Mouse (Mus musculus) limb, embryonic 13.5 days (tissue): ENCODE measurements at regions not wholly inside any gene's neighbourhood (a gene's known extent, or its start where the extent isn't known, plus 50 kb on each side); places are given as distances from the start of the nearest gene placed in this dataset.

Experiments used
- ATAC-seq: fragments of 200-750 bp; cut with Nextera tagmentation; 2 replicates; pipeline ENCODE4 v1.8.0; 2017; ENCODE audit warnings: low read depth, moderate number of reproducible peaks, moderate TSS enrichment; ENCODE audit not compliant: low FRiP score
- H3K27ac ChIP-seq: fragments of 300-500 bp; sonication (generic); 2 replicates; pipeline ENCODE4 v1.5.1; 2015; ENCODE audit warnings: inconsistent platforms, mild to moderate bottlenecking, moderate library complexity
- H3K27me3 ChIP-seq: fragments of 300-500 bp; sonication (generic); 2 replicates; pipeline ENCODE4 v1.6.1; 2015; ENCODE audit warnings: mild to moderate bottlenecking, inconsistent platforms
- H3K36me3 ChIP-seq: fragments of 300-500 bp; sonication (generic); 2 replicates; pipeline ENCODE4 v1.6.1; 2015; ENCODE audit warnings: inconsistent platforms, mild to moderate bottlenecking, moderate library complexity
- H3K4me1 ChIP-seq: fragments of 300-500 bp; sonication (generic); 2 replicates; pipeline ENCODE4 v1.6.1; 2015; ENCODE audit warnings: inconsistent platforms
- H3K4me2 ChIP-seq: fragments of 300-500 bp; sonication (generic); replicated peaks from 2 replicates; pipeline ENCODE4 v1.6.1; 2015; ENCODE audit warnings: inconsistent platforms, mild to moderate bottlenecking, moderate library complexity
- H3K4me3 ChIP-seq: fragments of 300-500 bp; sonication (generic); 2 replicates; pipeline ENCODE4 v1.5.1; 2015; ENCODE audit warnings: moderate library complexity, mild to moderate bottlenecking, inconsistent platforms
- H3K9ac ChIP-seq: fragments of 300-500 bp; sonication (generic); 2 replicates; pipeline ENCODE4 v1.6.1; 2015; ENCODE audit warnings: mild to moderate bottlenecking, inconsistent platforms
- H3K9me3 ChIP-seq: fragments of 300-500 bp; sonication (generic); 2 replicates; pipeline ENCODE4 v1.6.1; 2016; ENCODE audit warnings: inconsistent platforms
- WGBS: fragments of 180-500 bp; shearing (Covaris S2); methylation state at CpG from one replicate; pipeline ENCODE4 v1.1.7; 2015; 5-methylcytosine and 5-hydroxymethylcytosine counted together

DNA sequence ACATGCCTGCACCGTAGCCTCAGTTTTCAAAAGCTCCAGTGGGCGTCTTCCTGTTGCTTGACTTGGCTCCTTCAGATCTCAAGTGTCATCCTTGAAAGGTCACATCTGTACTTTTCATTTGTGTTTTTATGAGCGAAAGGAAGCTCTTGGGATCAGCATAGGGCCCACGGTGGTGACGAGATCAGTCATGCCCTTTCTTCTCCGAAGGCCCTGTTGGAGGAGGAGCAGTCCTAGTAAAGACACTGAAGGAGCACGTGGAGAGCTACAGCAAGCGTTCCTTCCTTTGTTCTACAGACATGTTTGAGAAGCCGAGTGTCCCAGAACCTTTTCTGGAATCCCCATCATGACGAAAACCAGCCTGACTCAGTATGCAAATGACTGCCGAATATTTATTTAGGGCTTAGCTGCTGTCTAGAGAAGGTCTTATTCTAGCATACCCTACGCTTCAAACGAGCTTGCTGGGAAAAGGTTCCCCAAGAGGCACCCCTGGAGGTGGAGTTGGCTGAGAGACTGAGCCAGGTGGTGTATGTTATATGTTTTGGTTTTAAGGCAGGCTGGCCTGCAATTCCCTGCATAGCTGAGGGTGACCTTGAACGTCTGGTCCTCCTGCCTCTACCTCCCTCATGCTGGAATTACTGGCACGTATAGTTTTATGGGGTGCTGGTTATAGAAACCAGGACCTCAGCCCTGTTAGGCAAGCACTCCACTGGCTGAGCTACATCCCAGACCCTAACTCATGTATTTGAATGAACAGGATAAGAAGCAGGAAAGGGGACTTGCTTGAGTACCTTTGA is 285.1 kb upstream of the Cdh5 start:
- Histone ChIP-seq H3K9me3 (no peaks in the 10 kb centered on the region), H3K4me1 (peaks cover 57% of the 10 kb centered on the region), H3K4me3 (no peak overlapping the region), H3K27me3 (no peaks in the 10 kb centered on the region), H3K27ac (peak overlapping the region; percentile 93), H3K4me2 (no peak overlapping the region), H3K9ac (no peak overlapping the region), H3K36me3 (no peaks in the 10 kb centered on the region)
- ATAC-seq: peak; percentile 82
- WGBS: 45% methylated on average over 15 of the region's 15 CpGs

- no peaks in the 10 kb centered on the region for H3K27me3 ChIP-seq
- H3K36me3 ChIP-seq: no peaks in the 10 kb centered on the region
- no peak overlapping the region for H3K9ac ChIP-seq
- peaks cover 21% of the 10 kb centered on the region for H3K4me1 ChIP-seq
- H3K4me2 ChIP-seq: no peak overlapping the region
- WGBS: 67% methylated on average over 7 of the region's 7 CpGs
- H3K4me3 ChIP-seq: no peak overlapping the region
- H3K9me3 ChIP-seq: no peaks in the 10 kb centered on the region
- H3K27ac ChIP-seq: no peak overlapping the region
- no peak for ATAC-seq
These were observed 277.9 kb upstream of the Cdh5 start for GRCm38 (mm10) chr8:103823541-103823940.

- Histone ChIP-seq H3K4me2 (no peak overlapping the region), H3K36me3 (no peaks in the 10 kb centered on the region), H3K4me1 (peaks cover 21% of the 10 kb centered on the region), H3K9ac (no peak overlapping the region), H3K27ac (peak overlapping the region; percentile 52; the same call in 1 of the 2 replicates), H3K4me3 (no peak overlapping the region), H3K9me3 (no peaks in the 10 kb centered on the region), H3K27me3 (no peaks in the 10 kb centered on the region)
- WGBS: 29% methylated on average over 1 of the region's 1 CpGs
- peak; percentile 45; the same call in 1 of the 2 replicates for ATAC-seq
These were observed 276.7 kb upstream of the Cdh5 start for GRCm38 (mm10) chr8:103824747-103825146.

GRCm38 (mm10) chr8:103825289-103825688 is 276.1 kb upstream of the Cdh5 start:
- H3K27ac ChIP-seq: peak overlapping the region; percentile 52; the same call in 1 of the 2 replicates
- H3K4me1 ChIP-seq: peaks cover 21% of the 10 kb centered on the region
- H3K4me2 ChIP-seq: no peak overlapping the region
- 31% methylated on average over 3 of the region's 3 CpGs for WGBS
- H3K9me3 ChIP-seq: no peaks in the 10 kb centered on the region
- H3K9ac ChIP-seq: no peak overlapping the region
- H3K36me3 ChIP-seq: no peaks in the 10 kb centered on the region
- ATAC-seq: peak; percentile 84
- no peaks in the 10 kb centered on the region for H3K27me3 ChIP-seq
- no peak overlapping the region for H3K4me3 ChIP-seq

- 89% methylated on average over 3 of the region's 3 CpGs for WGBS
- no peaks in the 10 kb centered on the region for H3K36me3 ChIP-seq
- ATAC-seq: no peak
- H3K4me1 ChIP-seq: peaks cover 3% of the 10 kb centered on the region
- no peak overlapping the region for H3K4me2 ChIP-seq
- no peaks in the 10 kb centered on the region for H3K27me3 ChIP-seq
- no peak overlapping the region for H3K9ac ChIP-seq
- H3K9me3 ChIP-seq: no peaks in the 10 kb centered on the region
- H3K4me3 ChIP-seq: no peak overlapping the region
- no peak overlapping the region for H3K27ac ChIP-seq
These were observed 271.0 kb upstream of the Cdh5 start for GRCm38 (mm10) chr8:103830416-103830815.

DNA sequence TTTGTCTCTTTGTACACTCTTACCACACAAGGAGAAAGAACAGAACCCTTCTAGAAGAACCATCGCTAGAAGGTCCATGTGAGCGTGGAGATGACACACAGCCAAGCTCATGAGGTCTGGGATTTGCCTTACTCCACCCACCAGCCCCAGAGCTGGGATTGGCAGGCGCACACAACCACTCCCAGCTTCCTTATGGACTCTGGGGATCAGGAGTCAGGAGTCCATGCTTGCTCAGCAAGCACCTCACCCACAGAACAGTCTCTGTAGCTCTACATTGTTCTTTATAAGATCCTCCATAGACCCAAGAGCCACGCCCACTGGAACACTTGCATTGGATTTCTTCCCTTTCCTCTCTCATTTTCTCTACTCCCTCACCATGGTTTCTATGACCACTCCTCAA is 261.4 kb upstream of the Cdh5 start:
- Histone ChIP-seq H3K9ac (no peak overlapping the region), H3K4me1 (no peaks in the 10 kb centered on the region), H3K4me2 (no peak overlapping the region), H3K4me3 (no peak overlapping the region), H3K36me3 (no peaks in the 10 kb centered on the region), H3K27me3 (no peaks in the 10 kb centered on the region), H3K27ac (no peak overlapping the region), H3K9me3 (no peaks in the 10 kb centered on the region)
- WGBS: 92% methylated on average over 4 of the region's 4 CpGs
- ATAC-seq: no peak

- no peaks in the 10 kb centered on the region for H3K27me3 ChIP-seq
- ATAC-seq: no peak
These were observed 255.5 kb upstream of the Cdh5 start for GRCm38 (mm10) chr8:103845964-103846363.

DNA sequence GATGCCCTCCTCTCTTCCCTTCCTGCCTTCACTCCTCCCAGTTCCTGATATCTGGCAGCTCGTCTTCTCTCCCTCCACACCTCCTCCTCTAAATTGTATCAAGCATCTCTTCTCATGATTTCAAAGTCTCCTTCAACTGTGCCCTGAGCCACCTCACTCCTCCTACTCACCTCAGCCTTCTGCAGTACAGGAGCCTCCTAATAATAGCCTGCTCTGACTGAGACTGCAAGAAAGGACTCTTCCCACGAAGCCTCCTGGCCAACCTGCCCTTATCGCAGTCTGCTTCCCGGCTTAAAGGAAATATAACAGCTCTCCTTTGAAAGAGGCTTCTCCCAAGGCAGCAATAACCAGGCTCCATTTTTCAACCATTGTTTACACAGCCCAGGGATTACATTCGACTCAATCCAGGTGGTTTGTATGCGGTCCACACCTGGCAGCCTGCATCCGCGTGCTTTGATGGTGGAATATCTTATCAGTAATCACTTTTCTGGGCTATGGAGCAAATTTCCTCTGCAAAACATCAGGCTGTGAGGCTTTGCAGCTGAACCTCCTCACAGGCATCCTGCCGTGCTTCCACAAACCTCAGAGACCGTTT is 254.9 kb upstream of the Cdh5 start:
- no peak for ATAC-seq
- 37% methylated on average over 10 of the region's 10 CpGs for WGBS
- H3K27ac ChIP-seq: no peak overlapping the region

More at GRCm38 (mm10) chr8:103845964-103846363, 255.5 kb upstream of the Cdh5 start:
- WGBS: 78% methylated on average over 1 of the region's 1 CpGs
- Histone ChIP-seq H3K4me2 (no peak overlapping the region), H3K4me1 (peaks cover 9% of the 10 kb centered on the region), H3K36me3 (no peaks in the 10 kb centered on the region), H3K9me3 (no peaks in the 10 kb centered on the region), H3K4me3 (no peak overlapping the region), H3K9ac (no peak overlapping the region), H3K27ac (no peak overlapping the region)

DNA sequence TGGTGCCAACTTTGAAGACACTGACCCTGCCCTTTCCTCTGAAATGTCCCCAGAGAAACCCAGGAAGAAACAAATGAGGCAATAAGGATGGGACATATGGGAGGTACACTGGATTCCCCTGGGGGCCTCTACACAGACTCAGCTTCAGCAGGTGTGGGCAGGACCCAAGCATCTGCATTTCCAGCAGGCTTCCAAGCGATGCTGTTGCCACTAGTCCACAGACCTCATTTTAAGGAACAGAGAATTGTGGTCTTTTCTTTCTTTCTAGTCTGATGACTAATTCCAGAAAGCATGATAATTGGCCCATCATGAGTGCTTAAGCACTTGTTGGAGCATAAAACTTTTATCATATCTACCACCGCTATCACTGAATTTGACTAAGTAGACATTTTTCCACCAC is 251.6 kb upstream of the Cdh5 start:
- no peak overlapping the region for H3K27ac ChIP-seq
- H3K4me3 ChIP-seq: no peak overlapping the region
- no peak overlapping the region for H3K4me2 ChIP-seq
- no peak overlapping the region for H3K9ac ChIP-seq
- no peak for ATAC-seq
- peaks cover 9% of the 10 kb centered on the region for H3K4me1 ChIP-seq
- H3K9me3 ChIP-seq: no peaks in the 10 kb centered on the region
- no peaks in the 10 kb centered on the region for H3K36me3 ChIP-seq
- no peaks in the 10 kb centered on the region for H3K27me3 ChIP-seq
- WGBS: 86% methylated on average over 2 of the region's 2 CpGs

More for the DNA sequence above, 254.9 kb upstream of the Cdh5 start:
- Histone ChIP-seq H3K4me2 (no peak overlapping the region), H3K36me3 (no peaks in the 10 kb centered on the region), H3K9me3 (no peaks in the 10 kb centered on the region), H3K4me3 (no peak overlapping the region), H3K27me3 (no peaks in the 10 kb centered on the region), H3K9ac (no peak overlapping the region), H3K4me1 (peaks cover 9% of the 10 kb centered on the region)

DNA sequence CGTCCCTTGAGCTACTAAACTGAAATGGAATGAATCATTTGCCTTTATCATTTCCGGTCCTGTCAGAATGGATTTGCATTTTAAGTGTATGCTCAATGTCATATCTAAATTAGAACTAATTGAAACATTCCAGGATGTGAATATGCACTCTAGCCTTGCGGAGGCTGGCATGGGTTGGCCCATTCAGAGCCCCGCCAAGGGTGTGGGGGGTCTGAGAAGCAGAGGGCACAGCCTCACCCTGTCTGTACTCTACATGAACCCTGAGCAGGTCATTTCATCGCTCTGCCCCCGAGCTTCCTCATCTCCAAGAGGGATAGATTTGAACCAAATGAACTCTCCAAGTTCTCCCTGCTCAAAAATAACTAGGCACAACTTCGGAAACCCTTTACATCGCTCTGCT is 250.1 kb upstream of the Cdh5 start:
- WGBS: 83% methylated on average over 8 of the region's 8 CpGs
- Histone ChIP-seq H3K27me3 (no peaks in the 10 kb centered on the region), H3K9ac (no peak overlapping the region), H3K4me2 (no peak overlapping the region), H3K27ac (no peak overlapping the region), H3K4me1 (peaks cover 5% of the 10 kb centered on the region), H3K4me3 (no peak overlapping the region), H3K9me3 (no peaks in the 10 kb centered on the region), H3K36me3 (no peaks in the 10 kb centered on the region)
- ATAC-seq: no peak

DNA sequence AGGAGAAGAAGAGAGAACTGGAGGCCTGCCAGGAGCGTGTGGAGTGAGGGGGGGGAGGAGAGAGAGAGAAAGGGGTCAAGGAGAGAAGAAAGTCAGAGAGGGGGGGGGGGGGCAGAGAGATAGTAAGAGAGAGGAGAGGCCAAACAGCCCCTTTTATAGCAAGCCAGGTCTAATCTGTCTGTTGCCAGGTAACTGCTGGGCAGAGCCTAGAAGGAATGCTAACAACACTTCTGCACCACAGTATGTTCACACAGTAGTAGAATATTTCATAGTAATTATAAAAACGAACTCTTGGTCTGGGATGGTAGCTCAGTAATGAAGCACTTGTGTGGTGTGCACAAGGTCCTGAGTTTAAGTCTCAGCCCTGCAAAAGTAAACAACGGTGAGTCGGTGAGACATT is 248.4 kb upstream of the Cdh5 start:
- no peak for ATAC-seq
- no peaks in the 10 kb centered on the region for H3K36me3 ChIP-seq
- H3K4me2 ChIP-seq: no peak overlapping the region
- WGBS: 83% methylated on average over 4 of the region's 4 CpGs
- no peaks in the 10 kb centered on the region for H3K9me3 ChIP-seq
- H3K4me1 ChIP-seq: no peaks in the 10 kb centered on the region
- no peak overlapping the region for H3K4me3 ChIP-seq
- no peak overlapping the region for H3K9ac ChIP-seq
- H3K27me3 ChIP-seq: no peaks in the 10 kb centered on the region
- H3K27ac ChIP-seq: no peak overlapping the region

DNA sequence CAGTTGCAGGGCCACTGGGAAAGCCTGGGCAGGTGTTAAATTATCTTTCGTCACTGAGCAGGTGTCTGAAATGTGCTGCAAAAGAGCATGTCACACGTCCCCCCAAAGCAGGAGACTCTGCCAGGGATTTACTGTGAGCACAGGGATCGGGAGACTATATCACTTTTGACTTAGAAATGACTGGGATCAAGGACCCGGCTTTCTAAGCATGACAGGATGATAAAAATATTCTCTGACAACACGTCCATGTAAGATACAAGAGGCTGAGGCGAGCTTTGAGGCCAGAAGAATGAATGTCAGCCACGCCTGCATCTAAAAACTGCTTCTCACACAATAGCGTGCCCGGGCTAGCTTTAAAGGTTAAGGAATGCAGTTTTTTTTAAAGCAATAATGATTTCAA is 246.1 kb upstream of the Cdh5 start:
- H3K27me3 ChIP-seq: no peaks in the 10 kb centered on the region
- no peak overlapping the region for H3K4me2 ChIP-seq
- 59% methylated on average over 9 of the region's 9 CpGs for WGBS
- no peaks in the 10 kb centered on the region for H3K4me1 ChIP-seq
- H3K36me3 ChIP-seq: no peaks in the 10 kb centered on the region
- no peaks in the 10 kb centered on the region for H3K9me3 ChIP-seq
- no peak for ATAC-seq
- H3K4me3 ChIP-seq: no peak overlapping the region
- H3K27ac ChIP-seq: no peak overlapping the region
- no peak overlapping the region for H3K9ac ChIP-seq

- H3K4me1 ChIP-seq: peaks cover 18% of the 10 kb centered on the region
- no peaks in the 10 kb centered on the region for H3K9me3 ChIP-seq
- H3K27me3 ChIP-seq: no peaks in the 10 kb centered on the region
- no peak overlapping the region for H3K9ac ChIP-seq
- H3K4me2 ChIP-seq: no peak overlapping the region
- no peak for ATAC-seq
- H3K27ac ChIP-seq: no peak overlapping the region
- 91% methylated on average over 1 of the region's 1 CpGs for WGBS
- H3K4me3 ChIP-seq: no peak overlapping the region
- H3K36me3 ChIP-seq: no peaks in the 10 kb centered on the region
These were observed 242.3 kb upstream of the Cdh5 start for GRCm38 (mm10) chr8:103859130-103859529.
